In genomic region chr4:136125458-136125857, GRCm38 (mm10) we compare ENCODE assay signal across 14 mouse cellular contexts.
"Had no signal": no experiment of that assay in that cellular context is flagged by ENCODE, and none has a peak within 500 bp of the region (broad histone marks: within the 10 kb centered on the region; RNA-seq: fewer than 3 reads in every experiment).

No protein-coding gene starts in this region.

- H3K4me1 ChIP-seq: neural tube, embryonic 12.5 days; neural tube, embryonic 15.5 days had no signal

- DNase-seq: layer of hippocampus, postnatal 36 days; liver, embryonic 13.5 days; lung, embryonic 14.5 days; midbrain, embryonic 14.5 days; right cerebral cortex, adult 18-20 months; right cerebral cortex, postnatal 14 days; right cerebral cortex, postnatal 4 days; thymus, postnatal 25 days had no signal

- H3K4me2 ChIP-seq: liver, embryonic 13.5 days; lung, embryonic 14.5 days; neural tube, embryonic 12.5 days; neural tube, embryonic 15.5 days; stomach, embryonic 15.5 days had no signal

- H3K9me3 ChIP-seq: liver, embryonic 13.5 days; neural tube, embryonic 12.5 days; neural tube, embryonic 15.5 days; stomach, embryonic 15.5 days had no signal

- H3K27me3 ChIP-seq: neural tube, embryonic 12.5 days; neural tube, embryonic 15.5 days; stomach, embryonic 15.5 days had no signal

- H3K9ac ChIP-seq: liver, embryonic 13.5 days; lung, embryonic 14.5 days; neural tube, embryonic 12.5 days; neural tube, embryonic 15.5 days; stomach, embryonic 15.5 days had no signal

- H3K36me3 ChIP-seq: liver, embryonic 13.5 days; neural tube, embryonic 12.5 days; neural tube, embryonic 15.5 days; stomach, embryonic 15.5 days had no signal

- ATAC-seq: lung, postnatal 0 days had no signal

- H3K4me3 ChIP-seq: left cerebral cortex, adult 2 months; liver, embryonic 13.5 days; neural tube, embryonic 12.5 days; neural tube, embryonic 15.5 days; stomach, embryonic 15.5 days had no signal

- H3K27ac ChIP-seq: left cerebral cortex, adult 2 months; liver, embryonic 13.5 days; macrophage; neural tube, embryonic 12.5 days; neural tube, embryonic 15.5 days; stomach, embryonic 15.5 days had no signal
